Comparison of ENCODE assay signal across 8 mouse cellular contexts in genomic region chr7:110615151-110615631, GRCm38 (mm10). TPM values are rescaled to one million over a fixed set of nuclear protein-coding genes. Genes with fewer than 3 reads are reported as not detected.
DNase-seq lines count a peak whose midpoint lies in the region; ATAC-seq and TF ChIP-seq lines count a peak whose summit lies in the region.

No protein-coding gene starts in this region.

- under 1% methylated on average over 20 of the region's 20 CpGs for WGBS in hindbrain, embryonic 15.5 days
- 2% methylated on average over 20 of the region's 20 CpGs for WGBS in small intestine, adult 2 months

- TF ChIP-seq POLR2A in small intestine, adult 2 months (IDR thresholded peaks at IDR 0.05; ENCODE audit: low read depth, low read length) = peak; percentile 19; the same call in 1 of the 2 replicates

- H3K4me1 ChIP-seq in hindbrain, embryonic 15.5 days (replicated peaks) = peaks cover 26% of the 10 kb centered on the region
- H3K4me1 ChIP-seq in small intestine, adult 2 months (ENCODE audit: control insufficient read depth, insufficient read depth, insufficient read length, low read length) = peaks cover 16% of the 10 kb centered on the region

- peak overlapping the region; percentile 94 for H3K4me3 ChIP-seq in hindbrain, embryonic 15.5 days
- peak overlapping the region; percentile 78 for H3K4me3 ChIP-seq in left cerebral cortex, adult 2 months
- H3K4me3 ChIP-seq in small intestine, adult 2 months (ENCODE audit: low read depth, low read length) = peak overlapping the region; percentile 83

- H3K27me3 ChIP-seq in hindbrain, embryonic 15.5 days = peaks cover 7% of the 10 kb centered on the region; the same call in 1 of the 2 replicates
- H3K27me3 ChIP-seq in small intestine, adult 2 months (ENCODE audit: control insufficient read depth, insufficient read depth, low read length) = no peaks in the 10 kb centered on the region; the same call in 1 of the 2 replicates

- 0 out of 2 replicates have a peak, but pooled peaks have one; percentile 20 for ATAC-seq in hindbrain, embryonic 15.5 days (ENCODE audit: low FRiP score, low read depth)

- intact Hi-C loops in left cerebral cortex, adult 2 months (cut with DNase I) = no loop called here

- H3K4me2 ChIP-seq in hindbrain, embryonic 15.5 days = peak overlapping the region; percentile 91

- peak; percentile 53 for DNase-seq in R1 (ENCODE audit: low read depth, low spot score)
- DNase-seq in cerebellum, adult 18-20 months = peak; percentile 33 to 52
- peak; percentile 63 for DNase-seq in gastrocnemius, adult 18-20 months (ENCODE audit: low spot score)
- peak; percentile 54 to 56 for DNase-seq in left cerebral cortex, adult 2 months (ENCODE audit: extremely low spot score in 1 of 2, low spot score in 2 of 2)
- DNase-seq in lung, postnatal 25 days (ENCODE audit: low spot score) = peak; percentile 80
- DNase-seq in retina, embryonic 14.5 days (ENCODE audit: low spot score) = no peak

- peak overlapping the region; percentile 98 for H3K27ac ChIP-seq in hindbrain, embryonic 15.5 days (replicated peaks)
- H3K27ac ChIP-seq in left cerebral cortex, adult 2 months = peak overlapping the region; percentile 90
- peak overlapping the region; percentile 93 for H3K27ac ChIP-seq in small intestine, adult 2 months (ENCODE audit: insufficient read depth, low read depth, low read length)

- H3K9me3 ChIP-seq in hindbrain, embryonic 15.5 days = no peaks in the 10 kb centered on the region

- H3K9ac ChIP-seq in hindbrain, embryonic 15.5 days = peak overlapping the region; percentile 93

- no peak for TF ChIP-seq CTCF in left cerebral cortex, adult 2 months (IDR thresholded peaks at IDR 0.05)
- TF ChIP-seq CTCF in small intestine, adult 2 months (IDR thresholded peaks at IDR 0.05; ENCODE audit: extremely low read depth, insufficient read length, insufficient replicate concordance, low read depth, low read length) = no peak

- no peaks in the 10 kb centered on the region for H3K36me3 ChIP-seq in hindbrain, embryonic 15.5 days
- no peaks in the 10 kb centered on the region for H3K36me3 ChIP-seq in small intestine, adult 2 months (ENCODE audit: control insufficient read depth, insufficient read depth, low read length)

RNA-seq across cellular contexts. Expression of gene Sbf2, which starts 0.5 kb away (rescaled TPM):
- total RNA-seq in gastrocnemius, adult 18-20 months (2021) = 1 to 10 TPM; 9.1 to 9.3 TPM
- 55.1 and 56.7 TPM in 2 replicates for polyA plus RNA-seq in hindbrain, embryonic 15.5 days (2015; fragmentation: Nextera tagmentation; extraction: Ambion mirVana)
- total RNA-seq in left cerebral cortex, adult 2 months (2021) = 10 to 100 TPM; 54.7 to 55.2 TPM
- polyA plus RNA-seq in small intestine, adult 2 months (2012; rRNA removed) = 5.4 and 13.7 TPM in 2 replicates

RNA-seq across cellular contexts. Expression of gene Adm, which starts 12.3 kb away (rescaled TPM):
- 1 to 10 TPM; 2.9 to 4.0 TPM for total RNA-seq in gastrocnemius, adult 18-20 months (2021)
- polyA plus RNA-seq in hindbrain, embryonic 15.5 days (2015; fragmentation: Nextera tagmentation; extraction: Ambion mirVana) = 4.0 TPM in 2 replicates
- total RNA-seq in left cerebral cortex, adult 2 months (2021) = 1 to 10 TPM; 2.8 to 3.4 TPM
- polyA plus RNA-seq in small intestine, adult 2 months (2012; rRNA removed) = 2.8 and 3.4 TPM in 2 replicates

Comparison
In these comparisons a context has a peak if more than half of its experiments do, and no peak if none do; other contexts are left out.
1. RNA of gene Sbf2, which starts 0.5 kb away (total RNA-seq): 54.7 to 55.2 TPM in left cerebral cortex, adult 2 months; 9.1 to 9.3 TPM in gastrocnemius, adult 18-20 months; every median in the first group is over 4 times any median in the second.
2. Peak in every context shown above with its lines, with median percentiles within 50 percentile points of each other: H3K27ac ChIP-seq and H3K4me3 ChIP-seq.